Mouse (Mus musculus): ENCODE results near the gene Drg1. TPM values are rescaled to one million over a fixed set of nuclear protein-coding genes. Genes with fewer than 3 reads are reported as not detected.
"Not testable (repeated sequence)": the region's sequence is repeated elsewhere in the genome, so short reads cannot be mapped to it uniquely, and the experiment has no call there.

Drg1 gene
- polyA plus RNA-seq, 1 experiment: 50.0 TPM

- H3K27ac ChIP-seq (replicated peaks; ENCODE audit: low read depth, low read length); H3K4me3 ChIP-seq (ENCODE audit: insufficient read depth, low read depth, low read length); H3K4me1 ChIP-seq (ENCODE audit: control insufficient read depth, insufficient read depth, insufficient read length, low read length): not testable (repeated sequence)
These were observed 116.1 kb downstream of the Drg1 start for GRCm38 (mm10) chr11:3150003-3150676.

- not testable (repeated sequence) for H3K4me1 ChIP-seq (ENCODE audit: control insufficient read depth, insufficient read depth, insufficient read length, low read length); H3K27ac ChIP-seq (replicated peaks; ENCODE audit: low read depth, low read length); H3K4me3 ChIP-seq (ENCODE audit: insufficient read depth, low read depth, low read length)
These were observed 116.7 kb downstream of the Drg1 start for GRCm38 (mm10) chr11:3149471-3149870.

GRCm38 (mm10) chr11:3146806-3147205, 119.4 kb downstream of the Drg1 start:
- not testable (repeated sequence) for H3K4me3 ChIP-seq (ENCODE audit: insufficient read depth, low read depth, low read length); H3K27ac ChIP-seq (replicated peaks; ENCODE audit: low read depth, low read length); H3K4me1 ChIP-seq (ENCODE audit: control insufficient read depth, insufficient read depth, insufficient read length, low read length)

GRCm38 (mm10) chr11:3145359-3146165, 120.7 kb downstream of the Drg1 start:
- H3K4me1 ChIP-seq (ENCODE audit: control insufficient read depth, insufficient read depth, insufficient read length, low read length); H3K4me3 ChIP-seq (ENCODE audit: insufficient read depth, low read depth, low read length); H3K27ac ChIP-seq (replicated peaks; ENCODE audit: low read depth, low read length): not testable (repeated sequence)

GRCm38 (mm10) chr11:3143984-3144383, 122.2 kb downstream of the Drg1 start:
- H3K4me3 ChIP-seq (ENCODE audit: insufficient read depth, low read depth, low read length); H3K27ac ChIP-seq (replicated peaks; ENCODE audit: low read depth, low read length); H3K4me1 ChIP-seq (ENCODE audit: control insufficient read depth, insufficient read depth, insufficient read length, low read length): not testable (repeated sequence)

- not testable (repeated sequence) for H3K4me1 ChIP-seq (ENCODE audit: control insufficient read depth, insufficient read depth, insufficient read length, low read length); H3K27ac ChIP-seq (replicated peaks; ENCODE audit: low read depth, low read length); H3K4me3 ChIP-seq (ENCODE audit: insufficient read depth, low read depth, low read length)
These were observed 123.8 kb downstream of the Drg1 start for GRCm38 (mm10) chr11:3142413-3142812.

GRCm38 (mm10) chr11:3140967-3141535, 125.2 kb downstream of the Drg1 start:
- not testable (repeated sequence) for H3K27ac ChIP-seq (replicated peaks; ENCODE audit: low read depth, low read length); H3K4me3 ChIP-seq (ENCODE audit: insufficient read depth, low read depth, low read length); H3K4me1 ChIP-seq (ENCODE audit: control insufficient read depth, insufficient read depth, insufficient read length, low read length)

GRCm38 (mm10) chr11:3138323-3138722, 127.9 kb downstream of the Drg1 start:
- not testable (repeated sequence) for H3K4me3 ChIP-seq (ENCODE audit: insufficient read depth, low read depth, low read length); H3K4me1 ChIP-seq (ENCODE audit: control insufficient read depth, insufficient read depth, insufficient read length, low read length); H3K27ac ChIP-seq (replicated peaks; ENCODE audit: low read depth, low read length)

Other genes with a start within 250 kb of the Drg1 start
- 3.1 and 5.0 TPM in 2 replicates for gene Sfi1, start 73.0 kb downstream of the Drg1 start, polyA plus RNA-seq (2012; ENCODE audit: insufficient read depth, insufficient read length, missing spikeins)
- gene Eif4enif1, start 64.0 kb downstream of the Drg1 start, polyA plus RNA-seq (2012; ENCODE audit: insufficient read depth, insufficient read length, missing spikeins): 19.7 and 21.3 TPM in 2 replicates
- 2.0 and 4.0 TPM in 2 replicates for gene Patz1, start 22.5 kb upstream of the Drg1 start, polyA plus RNA-seq (2012; ENCODE audit: insufficient read depth, insufficient read length, missing spikeins)
- gene Pik3ip1, start 64.0 kb upstream of the Drg1 start, polyA plus RNA-seq (2012; ENCODE audit: insufficient read depth, insufficient read length, missing spikeins): 1.4 and 3.8 TPM in 2 replicates
- gene Limk2, start 142.8 kb upstream of the Drg1 start, polyA plus RNA-seq (2012; ENCODE audit: insufficient read depth, insufficient read length, missing spikeins): 9.6 and 13.9 TPM in 2 replicates
- 15.9 and 17.6 TPM in 2 replicates for gene Rnf185, start 185.9 kb upstream of the Drg1 start, polyA plus RNA-seq (2012; ENCODE audit: insufficient read depth, insufficient read length, missing spikeins)
- not detected in 2 replicates for gene Pla2g3, start 221.9 kb upstream of the Drg1 start, polyA plus RNA-seq (2012; ENCODE audit: insufficient read depth, insufficient read length, missing spikeins)
- gene Inpp5j, start 238.4 kb upstream of the Drg1 start, polyA plus RNA-seq (2012; ENCODE audit: insufficient read depth, insufficient read length, missing spikeins): not detected in 2 replicates
- 15.9 and 19.1 TPM in 2 replicates for gene Selenom, start 248.3 kb upstream of the Drg1 start, polyA plus RNA-seq (2012; ENCODE audit: insufficient read depth, insufficient read length, missing spikeins)